Mouse (Mus musculus) hindbrain, postnatal 0 days (tissue): ENCODE results near the gene Atp6v0d1. TPM values are rescaled to one million over a fixed set of nuclear protein-coding genes. Genes with fewer than 3 reads are reported as not detected.

Experiments
- ATAC-seq: fragments of 200-750 bp; cut with Nextera tagmentation; 2 replicates; pipeline ENCODE4 v1.8.0; 2017; ENCODE audit warnings: mild to moderate bottlenecking, moderate TSS enrichment, moderate library complexity
- DNase-seq: peaks from one replicate; pipeline ENCODE4 v3.0.0-alpha.2; 2015; ENCODE audit warnings: low spot score
- H3K27ac ChIP-seq: fragments of 300-500 bp; sonication (generic); 2 replicates; pipeline ENCODE4 v1.5.1; 2014; ENCODE audit warnings: mild to moderate bottlenecking
- H3K27me3 ChIP-seq: fragments of 300-500 bp; sonication (generic); 2 replicates; pipeline ENCODE4 v1.6.1; 2014; ENCODE audit warnings: low read length, mixed read lengths; ENCODE audit not compliant: insufficient read depth
- H3K36me3 ChIP-seq: fragments of 300-500 bp; sonication (generic); 2 replicates; pipeline ENCODE4 v1.6.1; 2014; ENCODE audit warnings: low read length, mixed read lengths; ENCODE audit not compliant: insufficient read depth
- H3K4me1 ChIP-seq: fragments of 300-500 bp; sonication (generic); 2 replicates; pipeline ENCODE4 v1.6.1; 2014; ENCODE audit warnings: antibody characterized with exemption, low read length, mixed read lengths; ENCODE audit not compliant: insufficient read depth
- H3K4me2 ChIP-seq: fragments of 300-500 bp; sonication (generic); 2 replicates; pipeline ENCODE4 v1.6.1; 2014; ENCODE audit warnings: low read depth, mild to moderate bottlenecking, low read length, moderate library complexity, mixed read lengths
- H3K4me3 ChIP-seq: fragments of 300-500 bp; sonication (generic); 2 replicates; pipeline ENCODE4 v1.5.1; 2014; ENCODE audit warnings: low read length
- H3K9ac ChIP-seq: fragments of 300-500 bp; sonication (generic); replicated peaks from 2 replicates; pipeline ENCODE4 v1.6.1; 2014; ENCODE audit warnings: mild to moderate bottlenecking, low read length, moderate library complexity, mixed read lengths
- H3K9me3 ChIP-seq: fragments of 300-500 bp; sonication (generic); 2 replicates; pipeline ENCODE4 v1.6.1; 2016; ENCODE audit warnings: low read length, mixed read lengths
- CTCF ChIP-seq: IDR thresholded peaks from 2 replicates; pipeline ENCODE4 v1.5.1; 2016; ENCODE audit warnings: antibody characterized with exemption, control low read depth, low read depth
- WGBS: fragments of 180-500 bp; shearing (Covaris S2); extraction: QIAGEN DNeasy Blood & Tissue Kit; methylation state at CpG from one replicate; pipeline ENCODE4 v1.1.7; 2014; 5-methylcytosine and 5-hydroxymethylcytosine counted together
- microRNA counts: library from miRNA; unstranded; fragments of <30 nt; microRNA quantifications from one replicate; lab custom pipeline; 2015
- microRNA-seq, 2 experiments: library from miRNA; unstranded; fragments of <30 nt; microRNA quantifications; one replicate each; pipeline ENCODE4; 2016
- polyA plus RNA-seq: library from polyadenylated mRNA; unstranded; fragments of >200 nt; fragmentation: Nextera tagmentation; extraction: Ambion mirVana; gene quantifications from 2 replicates; pipeline ENCODE4 v1.2.1, GENCODE M21; 2015
- total RNA-seq: library from RNA; depleted of rRNA; stranded (reverse); fragments of >200 nt; gene quantifications from 2 replicates; pipeline ENCODE4 v1.2.3, GENCODE M21; 2014; rRNA removed

The Atp6v0d1 gene
- total and polyA plus RNA-seq, 2 experiments from 2014 or later, result 249 to 289 TPM

- no peaks in the 10 kb centered on the region for H3K27me3 ChIP-seq
- no peak overlapping the region for H3K4me2 ChIP-seq
- H3K9ac ChIP-seq, result no peak overlapping the region
- peak; percentile 72 for DNase-seq
- ATAC-seq, result no peak; the same call in 1 of the 2 replicates
- H3K27ac ChIP-seq, result no peak overlapping the region
- H3K9me3 ChIP-seq, result no peaks in the 10 kb centered on the region
- H3K4me3 ChIP-seq, result no peak overlapping the region
- TF ChIP-seq CTCF, result peak; percentile 91
- H3K36me3 ChIP-seq, result peaks cover 10% of the 10 kb centered on the region; the same call in 1 of the 2 replicates
- 43% methylated on average over 25 of the region's 25 CpGs for WGBS
- H3K4me1 ChIP-seq, result peaks cover 23% of the 10 kb centered on the region
Observed at GRCm38 (mm10) chr8:105476628-105477413, 89.0 kb downstream of the Atp6v0d1 start.

DNA sequence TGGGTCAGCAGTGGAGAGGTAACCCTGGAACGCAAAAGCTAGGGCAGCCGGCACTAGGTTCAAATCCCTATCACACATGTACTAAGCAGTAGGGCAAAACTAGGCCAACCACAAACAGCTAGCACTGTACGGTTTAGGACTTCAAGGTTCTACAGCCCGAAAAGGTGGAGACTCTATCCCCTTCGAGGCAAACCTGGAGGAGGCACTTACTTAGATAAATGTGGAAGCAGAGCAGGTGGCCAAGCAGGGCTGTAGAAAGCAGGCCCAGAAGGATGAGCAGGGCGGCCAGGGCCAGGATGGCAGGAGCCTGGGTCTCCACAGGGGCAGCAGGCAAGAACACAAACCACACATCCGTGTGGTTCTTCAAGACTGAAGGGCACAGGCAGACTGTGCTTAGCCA lies 89.7 kb downstream of the Atp6v0d1 start:
- H3K9me3 ChIP-seq, result no peaks in the 10 kb centered on the region
- ATAC-seq, result no peak
- no peak overlapping the region for H3K4me3 ChIP-seq
- no peak overlapping the region for H3K27ac ChIP-seq
- no peak for DNase-seq
- H3K4me2 ChIP-seq, result no peak overlapping the region
- H3K4me1 ChIP-seq, result peaks cover 26% of the 10 kb centered on the region
- peaks cover 10% of the 10 kb centered on the region; the same call in 1 of the 2 replicates for H3K36me3 ChIP-seq
- H3K27me3 ChIP-seq, result no peaks in the 10 kb centered on the region
- H3K9ac ChIP-seq, result no peak overlapping the region
- TF ChIP-seq CTCF, result no peak
- WGBS, result 94% methylated on average over 7 of the region's 7 CpGs

DNA sequence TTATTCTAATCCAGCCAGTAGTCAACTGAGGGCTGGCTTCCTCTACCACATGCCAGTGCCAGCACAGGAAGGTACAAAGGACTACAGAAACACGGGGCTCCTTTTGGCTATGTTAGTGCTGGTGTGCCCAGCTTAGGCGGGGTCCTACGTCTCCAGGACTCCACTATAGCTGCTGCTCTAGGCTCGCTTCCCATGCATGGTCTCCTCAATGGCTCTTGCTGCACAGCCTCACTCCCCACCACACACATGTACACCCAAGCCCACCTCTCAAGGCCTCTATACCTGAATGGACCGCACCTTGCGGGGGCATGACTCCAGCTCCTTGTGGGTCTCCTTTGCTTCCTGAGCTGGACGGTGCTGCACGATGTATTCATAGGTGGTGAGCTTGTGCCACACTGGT lies 90.1 kb downstream of the Atp6v0d1 start:
- ATAC-seq (no peak), DNase-seq (no peak)
- Histone ChIP-seq H3K27me3 (no peaks in the 10 kb centered on the region), H3K9me3 (no peaks in the 10 kb centered on the region), H3K4me2 (no peak overlapping the region), H3K27ac (no peak overlapping the region), H3K4me1 (peaks cover 26% of the 10 kb centered on the region), H3K36me3 (peaks cover 10% of the 10 kb centered on the region; the same call in 1 of the 2 replicates), H3K4me3 (no peak overlapping the region), H3K9ac (no peak overlapping the region)
- WGBS, result 81% methylated on average over 8 of the region's 8 CpGs
- no peak for TF ChIP-seq CTCF

GRCm38 (mm10) chr8:105475254-105475653 lies 90.6 kb downstream of the Atp6v0d1 start:
- DNase-seq (no peak), ATAC-seq (no peak)
- no peak overlapping the region for H3K4me3 ChIP-seq
- no peaks in the 10 kb centered on the region for H3K9me3 ChIP-seq
- no peak overlapping the region for H3K27ac ChIP-seq
- peaks cover 26% of the 10 kb centered on the region for H3K4me1 ChIP-seq
- H3K36me3 ChIP-seq, result peaks cover 10% of the 10 kb centered on the region; the same call in 1 of the 2 replicates
- TF ChIP-seq CTCF, result no peak
- WGBS, result 41% methylated on average over 4 of the region's 4 CpGs
- no peaks in the 10 kb centered on the region for H3K27me3 ChIP-seq
- no peak overlapping the region for H3K9ac ChIP-seq
- H3K4me2 ChIP-seq, result no peak overlapping the region

- Histone ChIP-seq H3K4me2 (no peak overlapping the region), H3K9ac (0 out of 2 replicates have a peak overlapping the region, but pooled peaks have one; percentile 13), H3K27me3 (no peaks in the 10 kb centered on the region), H3K36me3 (peaks cover 10% of the 10 kb centered on the region; the same call in 1 of the 2 replicates), H3K9me3 (no peaks in the 10 kb centered on the region), H3K4me3 (no peak overlapping the region), H3K4me1 (peaks cover 32% of the 10 kb centered on the region), H3K27ac (0 out of 2 replicates have a peak overlapping the region, but pooled peaks have one; percentile 1)
- 48% methylated on average over 5 of the region's 5 CpGs for WGBS
- DNase-seq (no peak), ATAC-seq (no peak)
- TF ChIP-seq CTCF, result no peak
Observed at GRCm38 (mm10) chr8:105474680-105475079, 91.2 kb downstream of the Atp6v0d1 start.

MicroRNA genes within 50 kb of the gene (microRNA counts, 519-probe panel; counts per million panel counts)
- not detected for microRNA mmu-miR-1966 (lab: Ali Mortazavi, UCI)

Small RNAs within 50 kb of the gene (microRNA-seq; reads per million reads assigned to microRNA genes)
- gene Mir1966, result 0 to 0.72 reads per million in 2 experiments

Other genes with a start within 250 kb of the Atp6v0d1 start
- 1.9 and 5.2 TPM in 2 replicates for gene Lrrc29, start 239.8 kb downstream of the Atp6v0d1 start, total RNA-seq
- 3.1 and 4.1 TPM in 2 replicates for gene Lrrc29, start 239.8 kb downstream of the Atp6v0d1 start, polyA plus RNA-seq
- gene Tmem208, start 239.7 kb downstream of the Atp6v0d1 start, total RNA-seq, result 72.1 and 101 TPM in 2 replicates
- gene Tmem208, start 239.7 kb downstream of the Atp6v0d1 start, polyA plus RNA-seq, result 138 and 143 TPM in 2 replicates
- gene Fhod1, start 218.1 kb downstream of the Atp6v0d1 start, total RNA-seq, result 3.1 and 3.2 TPM in 2 replicates
- gene Fhod1, start 218.1 kb downstream of the Atp6v0d1 start, polyA plus RNA-seq, result 0.45 and 1.1 TPM in 2 replicates
- gene Slc9a5, start 217.2 kb downstream of the Atp6v0d1 start, total RNA-seq, result 24.2 and 28.6 TPM in 2 replicates
- gene Slc9a5, start 217.2 kb downstream of the Atp6v0d1 start, polyA plus RNA-seq, result 10.3 and 10.6 TPM in 2 replicates
- gene Plekhg4, start 192.8 kb downstream of the Atp6v0d1 start, total RNA-seq, result 6.3 and 7.3 TPM in 2 replicates
- 1.3 and 1.6 TPM in 2 replicates for gene Plekhg4, start 192.8 kb downstream of the Atp6v0d1 start, polyA plus RNA-seq
- 0.11 and 0.16 TPM in 2 replicates for gene Kctd19, start 152.5 kb downstream of the Atp6v0d1 start, total RNA-seq
- 0.09 and 0.15 TPM in 2 replicates for gene Kctd19, start 152.5 kb downstream of the Atp6v0d1 start, polyA plus RNA-seq
- gene Lrrc36, start 152.5 kb downstream of the Atp6v0d1 start, total RNA-seq, result 0.68 and 1.7 TPM in 2 replicates
- 0.50 and 0.66 TPM in 2 replicates for gene Lrrc36, start 152.5 kb downstream of the Atp6v0d1 start, polyA plus RNA-seq
- gene Tppp3, start 94.5 kb downstream of the Atp6v0d1 start, total RNA-seq, result 106 and 108 TPM in 2 replicates
- gene Tppp3, start 94.5 kb downstream of the Atp6v0d1 start, polyA plus RNA-seq, result 197 and 201 TPM in 2 replicates
- 49.3 and 54.2 TPM in 2 replicates for gene Zdhhc1, start 69.1 kb downstream of the Atp6v0d1 start, total RNA-seq
- gene Zdhhc1, start 69.1 kb downstream of the Atp6v0d1 start, polyA plus RNA-seq, result 31.3 and 34.7 TPM in 2 replicates
- 6.1 and 9.9 TPM in 2 replicates for gene Hsd11b2, start 47.3 kb downstream of the Atp6v0d1 start, total RNA-seq
- 6.3 and 7.4 TPM in 2 replicates for gene Hsd11b2, start 47.3 kb downstream of the Atp6v0d1 start, polyA plus RNA-seq
- 14.4 and 15.1 TPM in 2 replicates for gene Ripor1, start 39.2 kb upstream of the Atp6v0d1 start, total RNA-seq
- gene Ripor1, start 39.2 kb upstream of the Atp6v0d1 start, polyA plus RNA-seq, result 23.5 and 28.7 TPM in 2 replicates
- gene Ctcf, start 70.5 kb upstream of the Atp6v0d1 start, total RNA-seq, result 27.4 and 35.9 TPM in 2 replicates
- gene Ctcf, start 70.5 kb upstream of the Atp6v0d1 start, polyA plus RNA-seq, result 87.4 and 88.1 TPM in 2 replicates
- gene Agrp, start 71.3 kb upstream of the Atp6v0d1 start, total RNA-seq, result 2.1 TPM in 1 of 2 replicates, not detected in the other
- 1.3 and 1.4 TPM in 2 replicates for gene Agrp, start 71.3 kb upstream of the Atp6v0d1 start, polyA plus RNA-seq
- 1.8 and 6.0 TPM in 2 replicates for gene Carmil2, start 120.2 kb upstream of the Atp6v0d1 start, total RNA-seq
- 29.1 and 30.5 TPM in 2 replicates for gene Carmil2, start 120.2 kb upstream of the Atp6v0d1 start, polyA plus RNA-seq
- gene Acd, start 135.1 kb upstream of the Atp6v0d1 start, total RNA-seq, result 25.8 and 39.3 TPM in 2 replicates
- gene Acd, start 135.1 kb upstream of the Atp6v0d1 start, polyA plus RNA-seq, result 82.1 and 88.2 TPM in 2 replicates
- 67.6 and 84.6 TPM in 2 replicates for gene Pard6a, start 135.1 kb upstream of the Atp6v0d1 start, total RNA-seq
- 74.4 and 75.5 TPM in 2 replicates for gene Pard6a, start 135.1 kb upstream of the Atp6v0d1 start, polyA plus RNA-seq
- not detected in 2 replicates for gene 4933405L10Rik, start 141.6 kb upstream of the Atp6v0d1 start, total RNA-seq
- gene 4933405L10Rik, start 141.6 kb upstream of the Atp6v0d1 start, polyA plus RNA-seq, result 0.38 and 0.42 TPM in 2 replicates
- 11.7 and 12.1 TPM in 2 replicates for gene Enkd1, start 142.2 kb upstream of the Atp6v0d1 start, total RNA-seq
- 17.3 and 18.5 TPM in 2 replicates for gene Enkd1, start 142.2 kb upstream of the Atp6v0d1 start, polyA plus RNA-seq
- gene Gfod2, start 192.6 kb upstream of the Atp6v0d1 start, total RNA-seq, result 53.1 and 56.3 TPM in 2 replicates
- 53.7 and 53.8 TPM in 2 replicates for gene Gfod2, start 192.6 kb upstream of the Atp6v0d1 start, polyA plus RNA-seq